Comparison of ENCODE assay signal across 13 mouse cellular contexts in the genomic region with DNA sequence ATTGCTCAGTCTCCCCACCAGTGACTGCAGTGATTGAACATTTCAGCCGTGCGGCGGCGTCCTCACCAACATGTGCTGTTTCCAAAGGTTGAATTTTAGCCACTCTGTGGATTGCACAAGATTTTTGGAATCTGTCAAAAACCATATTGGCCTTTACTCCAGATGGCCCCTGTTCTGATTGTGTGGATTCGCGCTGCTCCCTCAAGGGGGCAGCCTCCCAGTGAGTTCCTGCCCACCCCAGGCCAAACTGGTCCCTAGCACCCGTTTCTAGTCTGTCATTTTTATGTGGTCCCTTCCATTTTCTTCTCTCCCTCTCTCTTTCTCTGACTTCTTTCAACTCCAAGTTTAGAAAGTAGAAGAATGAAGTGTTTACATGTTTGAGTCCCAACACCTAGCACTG.
A peak's percentile ranks its signal among the peaks of the same experiment; 100 is the strongest.
DNase-seq lines count a peak whose midpoint lies in the region; ATAC-seq and TF ChIP-seq lines count a peak whose summit lies in the region.
"Had no signal": no experiment of that assay in that cellular context is flagged by ENCODE, and none has a peak within 500 bp of the region (broad histone marks: within the 10 kb centered on the region; RNA-seq: fewer than 3 reads in every experiment).

No protein-coding gene starts in this region.

- H3K27me3 ChIP-seq in heart, adult 2 months (ENCODE audit: control insufficient read depth, insufficient read depth, low read length), result no peaks in the 10 kb centered on the region
- H3K27me3 ChIP-seq in heart, embryonic 12.5 days (replicated peaks), result no peaks in the 10 kb centered on the region
- no peaks in the 10 kb centered on the region for H3K27me3 ChIP-seq in lung, postnatal 0 days (replicated peaks; ENCODE audit: insufficient read depth, low read length)
- H3K27me3 ChIP-seq in MEL (ENCODE audit: control insufficient read depth in 1 of 2, insufficient read depth in 2 of 2, low read length in 2 of 2), result no peaks in the 10 kb centered on the region; a peak in 1 of 4 replicates
- no peaks in the 10 kb centered on the region for H3K27me3 ChIP-seq in hindbrain, embryonic 16.5 days (replicated peaks; ENCODE audit: control insufficient read depth, insufficient read depth, low read length)

- peak; percentile 47 for TF ChIP-seq RAD21 in MEL (IDR thresholded peaks at IDR 0.05; ENCODE audit: low read depth, low read length)

- DNase-seq in heart, adult 2 months, result peak in 1 of 2 experiments; percentile 20
- no peak for DNase-seq in lung, postnatal 0 days (ENCODE audit: low spot score)
- DNase-seq in lung, postnatal 36 days, result no peak
- DNase-seq in MEL (ENCODE audit: low read depth, low spot score), result no peak
- DNase-seq in thymus, postnatal 4 days, result peak; percentile 51
- DNase-seq: adrenal gland, postnatal 25 days; heart, postnatal 36 days; kidney, postnatal 10 days; layer of hippocampus, postnatal 36 days had no signal

- no peak overlapping the region for H3K4me3 ChIP-seq in heart, adult 2 months
- H3K4me3 ChIP-seq in heart, embryonic 12.5 days, result no peak overlapping the region
- H3K4me3 ChIP-seq in lung, postnatal 0 days (ENCODE audit: low read depth, low read length), result no peak overlapping the region
- no peak overlapping the region for H3K4me3 ChIP-seq in MEL (ENCODE audit: control insufficient read depth in 1 of 2, insufficient read depth in 1 of 2, low read depth in 2 of 2, low read length in 2 of 2)
- no peak overlapping the region for H3K4me3 ChIP-seq in hindbrain, embryonic 16.5 days (ENCODE audit: low read length)
- H3K4me3 ChIP-seq: limb, embryonic 10.5 days had no signal

- no peak overlapping the region for H3K27ac ChIP-seq in heart, adult 2 months
- no peak overlapping the region for H3K27ac ChIP-seq in heart, embryonic 12.5 days (ENCODE audit: poor library complexity, severe bottlenecking)
- H3K27ac ChIP-seq in lung, postnatal 0 days (ENCODE audit: low read length), result no peak overlapping the region
- H3K27ac ChIP-seq in MEL (ENCODE audit: control insufficient read depth, low read depth, low read length), result no peak overlapping the region
- H3K27ac ChIP-seq in hindbrain, embryonic 16.5 days (ENCODE audit: low read depth, low read length), result no peak overlapping the region
- H3K27ac ChIP-seq: limb, embryonic 10.5 days had no signal

- H3K9ac ChIP-seq in heart, adult 2 months (ENCODE audit: low read depth, low read length), result no peak overlapping the region
- H3K9ac ChIP-seq in heart, embryonic 12.5 days, result no peak overlapping the region
- no peak overlapping the region for H3K9ac ChIP-seq in lung, postnatal 0 days (replicated peaks; ENCODE audit: low read depth)
- no peak overlapping the region for H3K9ac ChIP-seq in MEL (ENCODE audit: control insufficient read depth, low read depth, low read length, poor library complexity, severe bottlenecking)
- no peak overlapping the region for H3K9ac ChIP-seq in hindbrain, embryonic 16.5 days (ENCODE audit: low read depth, low read length)

- H3K9me3 ChIP-seq in heart, embryonic 12.5 days (replicated peaks), result no peaks in the 10 kb centered on the region
- no peaks in the 10 kb centered on the region for H3K9me3 ChIP-seq in lung, postnatal 0 days (ENCODE audit: low read length)
- H3K9me3 ChIP-seq in MEL (replicated peaks; ENCODE audit: insufficient read depth, low read length), result no peaks in the 10 kb centered on the region
- H3K9me3 ChIP-seq in hindbrain, embryonic 16.5 days (ENCODE audit: control insufficient read depth, low read length), result no peaks in the 10 kb centered on the region
- H3K9me3 ChIP-seq: limb, embryonic 10.5 days had no signal

- WGBS in heart, adult 2 months, result 79% methylated on average over 7 of the region's 7 CpGs
- whole genome bisulfite sequencing in heart, embryonic 12.5 days, result 65% methylated on average over 7 of the region's 7 CpGs
- 74% methylated on average over 7 of the region's 7 CpGs for WGBS in lung, postnatal 0 days
- WGBS in hindbrain, embryonic 16.5 days, result 80% methylated on average over 7 of the region's 7 CpGs

- H3K4me2 ChIP-seq in heart, embryonic 12.5 days, result no peak overlapping the region
- no peak overlapping the region for H3K4me2 ChIP-seq in lung, postnatal 0 days (replicated peaks; ENCODE audit: low read depth, low read length)
- no peak overlapping the region for H3K4me2 ChIP-seq in hindbrain, embryonic 16.5 days (ENCODE audit: low read length)
- H3K4me2 ChIP-seq: midbrain, embryonic 11.5 days had no signal

- no peaks in the 10 kb centered on the region for H3K36me3 ChIP-seq in heart, adult 2 months (ENCODE audit: control insufficient read depth, insufficient read depth, low read length)
- H3K36me3 ChIP-seq in heart, embryonic 12.5 days, result no peaks in the 10 kb centered on the region
- no peaks in the 10 kb centered on the region for H3K36me3 ChIP-seq in lung, postnatal 0 days (ENCODE audit: insufficient read depth, low read length)
- H3K36me3 ChIP-seq in MEL (ENCODE audit: control insufficient read depth in 1 of 2, insufficient read depth in 2 of 2, low read length in 2 of 2), result no peaks in the 10 kb centered on the region
- no peaks in the 10 kb centered on the region for H3K36me3 ChIP-seq in hindbrain, embryonic 16.5 days (ENCODE audit: control insufficient read depth, insufficient read depth, low read length)
- H3K36me3 ChIP-seq: limb, embryonic 10.5 days had no signal

- ATAC-seq in heart, embryonic 12.5 days (ENCODE audit: insufficient number of reproducible peaks, low FRiP score), result no peak
- no peak for ATAC-seq in lung, postnatal 0 days
- no peak for ATAC-seq in hindbrain, embryonic 16.5 days

- TF ChIP-seq EP300 in heart, adult 2 months (IDR thresholded peaks at IDR 0.05; ENCODE audit: insufficient read depth, low read depth, low read length), result no peak
- TF ChIP-seq EP300 in lung, postnatal 0 days (IDR thresholded peaks at IDR 0.05), result no peak
- TF ChIP-seq EP300 in MEL (IDR thresholded peaks at IDR 0.05; ENCODE audit: low read depth in 1 of 2, low read length in 2 of 2), result no peak

- H3K79me2 ChIP-seq in heart, adult 2 months (replicated peaks; ENCODE audit: control insufficient read depth, insufficient read depth, low read length), result no peaks in the 10 kb centered on the region
- no peaks in the 10 kb centered on the region for H3K79me2 ChIP-seq in MEL (ENCODE audit: control insufficient read depth, insufficient read depth, low read length, poor library complexity)

- intact Hi-C loops in heart, adult 2 months (cut with DNase I), result no loop called here

- TF ChIP-seq CTCF in heart, adult 2 months (IDR thresholded peaks at IDR 0.05), result peak; percentile 48
- TF ChIP-seq CTCF in lung, postnatal 0 days (IDR thresholded peaks at IDR 0.05), result peak; percentile 42
- peak in 2 of 3 experiments; percentile 61 to 63; a peak in 5 of 6 replicates for TF ChIP-seq CTCF in MEL (IDR thresholded peaks at IDR 0.05 in 2 of 3, conservative IDR thresholded peaks at IDR 0.05 in 1 of 3; ENCODE audit: control insufficient read depth in 1 of 3, insufficient read depth in 1 of 3, low read depth in 2 of 3, low read length in 3 of 3, poor library complexity in 1 of 3, severe bottlenecking in 1 of 3)

- peaks cover 6% of the 10 kb centered on the region for H3K4me1 ChIP-seq in heart, adult 2 months (ENCODE audit: control insufficient read depth, insufficient read depth, low read length)
- H3K4me1 ChIP-seq in heart, embryonic 12.5 days (replicated peaks), result peaks cover 18% of the 10 kb centered on the region
- no peaks in the 10 kb centered on the region for H3K4me1 ChIP-seq in lung, postnatal 0 days (ENCODE audit: insufficient read depth, low read depth, low read length)
- no peaks in the 10 kb centered on the region for H3K4me1 ChIP-seq in MEL (ENCODE audit: control insufficient read depth in 1 of 2, insufficient read depth in 2 of 2, low read length in 2 of 2)
- no peaks in the 10 kb centered on the region; the same call in 1 of the 2 replicates for H3K4me1 ChIP-seq in hindbrain, embryonic 16.5 days (ENCODE audit: control insufficient read depth, insufficient read depth, low read depth, low read length)

- no peak for TF ChIP-seq POLR2A in heart, adult 2 months (IDR thresholded peaks at IDR 0.05; ENCODE audit: insufficient read depth, low read depth, low read length)
- TF ChIP-seq POLR2A in MEL (IDR thresholded peaks at IDR 0.05; ENCODE audit: control insufficient read depth in 1 of 2, insufficient read depth in 1 of 2, low read depth in 1 of 2, low read length in 2 of 2, poor library complexity in 1 of 2), result no peak

TF ChIP-seq in MEL, 35 proteins besides CTCF, POLR2A, EP300 and RAD21:
- peak; percentile 55 for TF ChIP-seq ZC3H11A (IDR thresholded peaks at IDR 0.05; ENCODE audit: low read depth, low read length)
- TF ChIP-seq TBP (IDR thresholded peaks at IDR 0.05; ENCODE audit: low read depth, low read length), result no peak
- TF ChIP-seq SMC3 (IDR thresholded peaks at IDR 0.05; ENCODE audit: low read depth, low read length), result peak; percentile 73
